Mouse (Mus musculus) left cerebral cortex, adult 2 months (tissue): ENCODE data around the gene Nlrc5. TPM values are rescaled to one million over a fixed set of nuclear protein-coding genes. Genes with fewer than 3 reads are reported as not detected.
A peak's percentile ranks its signal among the peaks of the same experiment; 100 is the strongest.

Experiments
- DNase-seq, 2 experiments: peaks; one replicate each; pipeline ENCODE4 v3.0.0; 2021 to 2022; ENCODE audit warnings: low spot score in 2 of 2, mixed read lengths in 1 of 2; ENCODE audit errors: extremely low spot score in 1 of 2
- H3K27ac ChIP-seq: fragments of 200-600 bp; 2 replicates; pipeline ENCODE4 v1.8.1; 2022
- H3K4me3 ChIP-seq: fragments of 200-600 bp; 2 replicates; pipeline ENCODE4 v1.8.1; 2022
- CTCF ChIP-seq: fragments of 200-600 bp; IDR thresholded peaks from 2 replicates; pipeline ENCODE4 v1.8.1; 2022; ENCODE audit warnings: antibody characterized with exemption, mild to moderate bottlenecking, moderate library complexity
- intact Hi-C: fragments of 180-260 bp; cut with DNase I; formaldehyde crosslinking; loops from one replicate; pipeline ENCODE4 v1.15.1; 2025
- total RNA-seq, 2 experiments: library from RNA; stranded (reverse); gene quantifications; 2 replicates each; pipeline ENCODE4 v1.2.3; 2021

Nlrc5 gene
- total RNA-seq, 2 experiments from 2014 or later, result 0.51 to 0.59 TPM

GRCm38 (mm10) chr8:94519021-94519420, 84.9 kb downstream of the Nlrc5 start:
- no peak overlapping the region for H3K27ac ChIP-seq
- intact Hi-C loops, result no loop called here
- no peak for TF ChIP-seq CTCF
- no peak overlapping the region for H3K4me3 ChIP-seq
- no peak for DNase-seq

- Histone ChIP-seq H3K27ac (no peak overlapping the region), H3K4me3 (no peak overlapping the region)
- DNase-seq, result no peak
- no peak for TF ChIP-seq CTCF
- intact Hi-C loops, result loop anchor here (10.0 kb wide), 1 partner anchor 293 kb away; the partner anchor contains the start of gene Ccl17
These were observed 87.3 kb downstream of the Nlrc5 start for GRCm38 (mm10) chr8:94521481-94521880.

- TF ChIP-seq CTCF, result no peak
- Histone ChIP-seq H3K4me3 (no peak overlapping the region), H3K27ac (no peak overlapping the region)
- no peak for DNase-seq
- intact Hi-C loops, result loop anchor here (10.0 kb wide), 1 partner anchor 292 kb away; the partner anchor contains the start of gene Ccl17
These were observed 88.3 kb downstream of the Nlrc5 start for GRCm38 (mm10) chr8:94522482-94522881.

GRCm38 (mm10) chr8:94524554-94524953, 90.4 kb downstream of the Nlrc5 start:
- no peak for DNase-seq

GRCm38 (mm10) chr8:94527178-94527577, 93.0 kb downstream of the Nlrc5 start:
- Histone ChIP-seq H3K27ac (no peak overlapping the region), H3K4me3 (no peak overlapping the region)
- intact Hi-C loops, result loop anchor here (10.0 kb wide), 1 partner anchor 288 kb away; the partner anchor contains the start of gene Ccl17
- TF ChIP-seq CTCF, result no peak
- no peak for DNase-seq

More at GRCm38 (mm10) chr8:94524554-94524953, 90.4 kb downstream of the Nlrc5 start:
- intact Hi-C loops, result loop anchor here (10.0 kb wide), 1 partner anchor 290 kb away; the partner anchor contains the start of gene Ccl17
- Histone ChIP-seq H3K4me3 (no peak overlapping the region), H3K27ac (no peak overlapping the region)
- TF ChIP-seq CTCF, result no peak

- Histone ChIP-seq H3K4me3 (no peak overlapping the region), H3K27ac (no peak overlapping the region)
- DNase-seq, result peak; percentile 42 to 43
- intact Hi-C loops, result loop anchor here (1.0 to 10.0 kb wide), 2 partner anchors 56 to 287 kb away; partner anchors contain the start of gene Ccl17
- TF ChIP-seq CTCF, result peak; percentile 79
These were observed 94.1 kb downstream of the Nlrc5 start for GRCm38 (mm10) chr8:94528245-94528644.

GRCm38 (mm10) chr8:94529875-94530274, 95.7 kb downstream of the Nlrc5 start:
- no peak for TF ChIP-seq CTCF
- Histone ChIP-seq H3K4me3 (no peak overlapping the region), H3K27ac (no peak overlapping the region)
- intact Hi-C loops, result loop anchor here (10.0 kb wide), 1 partner anchor 285 kb away; the partner anchor contains the start of gene Ccl17
- DNase-seq, result no peak

- DNase-seq, result no peak
- intact Hi-C loops, result no loop called here
- no peak for TF ChIP-seq CTCF
- Histone ChIP-seq H3K27ac (no peak overlapping the region), H3K4me3 (no peak overlapping the region)
These were observed 96.5 kb downstream of the Nlrc5 start for GRCm38 (mm10) chr8:94530643-94531042.

- intact Hi-C loops, result loop anchor here (2.0 kb wide), 1 partner anchor 171 kb away; no protein-coding TSS in a partner anchor
- Histone ChIP-seq H3K4me3 (peak overlapping the region; percentile 62), H3K27ac (no peak overlapping the region)
- DNase-seq, result no peak
- TF ChIP-seq CTCF, result no peak
These were observed 97.8 kb downstream of the Nlrc5 start for GRCm38 (mm10) chr8:94532000-94532399.

GRCm38 (mm10) chr8:94532525-94532872, 98.3 kb downstream of the Nlrc5 start:
- peak in 1 of 2 experiments; percentile 16 for DNase-seq
- no peak for TF ChIP-seq CTCF
- intact Hi-C loops, result loop anchor here (2.0 kb wide), 1 partner anchor 170 kb away; no protein-coding TSS in a partner anchor
- Histone ChIP-seq H3K27ac (0 out of 2 replicates have a peak overlapping the region, but pooled peaks have one; percentile 4), H3K4me3 (peak overlapping the region; percentile 62)

GRCm38 (mm10) chr8:94532873-94533671, 98.9 kb downstream of the Nlrc5 start, which contains the start of gene Cpne2:
Gene Cpne2, plus strand, starts transcription at chr8:94532990.
- Histone ChIP-seq H3K4me3 (peak within 1 kb of the TSS; percentile 62), H3K27ac (peak within 1 kb of the TSS; percentile 50)
- DNase-seq, result peak; percentile 42 to 52
- intact Hi-C loops, result loop anchor here (2.0 kb wide), 1 partner anchor 170 kb away; no protein-coding TSS in a partner anchor
- TF ChIP-seq CTCF, result peak; percentile 52

GRCm38 (mm10) chr8:94534612-94535011, 100.5 kb downstream of the Nlrc5 start:
- TF ChIP-seq CTCF, result no peak
- H3K27ac ChIP-seq, result no peak overlapping the region
- intact Hi-C loops, result no loop called here
- DNase-seq, result no peak
- H3K4me3 ChIP-seq, result no peak overlapping the region
